8 mouse cellular contexts compared by ENCODE assay signal in genomic region chr11:101732518-101733440, GRCm38 (mm10). TPM values are rescaled to one million over a fixed set of nuclear protein-coding genes. Genes with fewer than 3 reads are reported as not detected.
DNase-seq lines count a peak whose midpoint lies in the region; ATAC-seq lines count a peak whose summit lies in the region.

Gene Dhx8, plus strand, starts transcription at chr11:101732919.

- intact Hi-C loops in gastrocnemius, postnatal 14 days (cut with DNase I; ENCODE audit: low total_unique reads), result no loop called here
- intact Hi-C loops in left cerebral cortex, postnatal 10 days (cut with DNase I), result loop anchor here (1.0 to 5.0 kb wide), 2 partner anchors 35 to 73 kb away; no protein-coding TSS in a partner anchor

- ATAC-seq in inflammation-experienced regulatory T-cells, adult 6 months, result peak; percentile 95
- peak; percentile 97 for ATAC-seq in megakaryocyte-erythroid progenitor cell, adult 5-6 weeks (replicated peaks; ENCODE audit: low FRiP score, low TSS enrichment, poor library complexity, severe bottlenecking)

- DNase-seq in adrenal gland, adult (ENCODE audit: inconsistent age in 2 of 2, low spot score in 1 of 2), result peak; percentile 98 to 100
- peak; percentile 99 for DNase-seq in embryo, embryonic 10.5 days (ENCODE audit: low spot score)
- peak; percentile 96 for DNase-seq in gastrocnemius, postnatal 14 days
- peak; percentile 97 to 98 for DNase-seq in left cerebral cortex, postnatal 10 days (ENCODE audit: extremely low spot score in 1 of 2, low spot score in 2 of 2)
- DNase-seq in right cerebral cortex, postnatal 25 days, result peak; percentile 96
- peak; percentile 96 for DNase-seq in urinary bladder, postnatal 4 days (ENCODE audit: low spot score in 2 of 2)

RNA-seq across cellular contexts. Expression of gene Dhx8, which starts in this region (rescaled TPM):
- 10 to 100 TPM; 12.7 to 13.6 TPM for total RNA-seq in gastrocnemius, postnatal 14 days (2021)
- 10 to 100 TPM; 29.2 to 33.5 (median 29.4) TPM for polyA plus RNA-seq in inflammation-experienced regulatory T-cells, adult 6 months (2017; shearing (Covaris generic))
- total RNA-seq in left cerebral cortex, postnatal 10 days (2021), result 10 to 100 TPM; 32.8 to 34.5 TPM
- total RNA-seq in megakaryocyte-erythroid progenitor cell, adult 5-6 weeks (2014; fragmentation: Nextera tagmentation), result 31.5 and 41.1 TPM in 2 replicates
- total RNA-seq in megakaryocyte-erythroid progenitor cell, adult 5-6 weeks (2017), result 26.8 and 49.1 TPM in 2 replicates

Comparison
In these comparisons a context has a peak if more than half of its experiments do, and no peak if none do; other contexts are left out.
1. Peak in every context shown above with its lines: DNase-seq and ATAC-seq.